Mouse (Mus musculus) midbrain, embryonic 10.5 days (tissue): ENCODE data around the gene Krtap1-3. TPM values are rescaled to one million over a fixed set of nuclear protein-coding genes. Genes with fewer than 3 reads are reported as not detected.

ENCODE experiments used
- DNase-seq: peaks from one replicate; pipeline ENCODE4 v3.0.0-alpha.2; 2017; ENCODE audit warnings: low spot score
- H3K27ac ChIP-seq: fragments of 300-500 bp; sonication (generic); replicated peaks from 2 replicates; pipeline ENCODE4 v1.5.1; 2016; ENCODE audit warnings: mild to moderate bottlenecking
- H3K27me3 ChIP-seq: fragments of 300-500 bp; sonication (generic); 2 replicates; pipeline ENCODE4 v1.6.1; 2016; ENCODE audit warnings: low read depth, mild to moderate bottlenecking; ENCODE audit not compliant: poor library complexity, severe bottlenecking
- H3K36me3 ChIP-seq: fragments of 300-500 bp; sonication (generic); 2 replicates; pipeline ENCODE4 v1.6.1; 2016; ENCODE audit warnings: mild to moderate bottlenecking, moderate library complexity
- H3K4me1 ChIP-seq: fragments of 300-500 bp; sonication (generic); 2 replicates; pipeline ENCODE4 v1.6.1; 2016
- H3K4me3 ChIP-seq: fragments of 300-500 bp; sonication (generic); 2 replicates; pipeline ENCODE4 v1.5.1; 2016; ENCODE audit warnings: mild to moderate bottlenecking, moderate library complexity
- H3K9me3 ChIP-seq: fragments of 300-500 bp; sonication (generic); replicated peaks from 2 replicates; pipeline ENCODE4 v1.6.1; 2016; ENCODE audit warnings: mild to moderate bottlenecking
- WGBS: fragments of 180-500 bp; shearing (Covaris S2); methylation state at CpG from one replicate; pipeline ENCODE4 v1.1.7; 2016; 5-methylcytosine and 5-hydroxymethylcytosine counted together
- polyA plus RNA-seq: library from polyadenylated mRNA; unstranded; fragments of >200 nt; fragmentation: Nextera tagmentation; extraction: Ambion mirVana; gene quantifications from 2 replicates; pipeline ENCODE4 v1.2.1, GENCODE M21; 2016

Gene Krtap1-3
- polyA plus RNA-seq, 1 experiment from 2014 or later = not detected

GRCm38 (mm10) chr11:99585096-99585495 lies 6.0 kb downstream of the Krtap1-3 start:
- Histone ChIP-seq H3K27ac (no peak overlapping the region), H3K4me1 (no peaks in the 10 kb centered on the region), H3K27me3 (no peaks in the 10 kb centered on the region), H3K9me3 (no peaks in the 10 kb centered on the region), H3K4me3 (no peak overlapping the region), H3K36me3 (no peaks in the 10 kb centered on the region)
- DNase-seq = no peak
- WGBS = 93% methylated on average over 7 of the region's 7 CpGs

- no peak for DNase-seq
- H3K4me1 ChIP-seq = no peaks in the 10 kb centered on the region
- H3K9me3 ChIP-seq = no peaks in the 10 kb centered on the region
- no peaks in the 10 kb centered on the region for H3K36me3 ChIP-seq
- H3K27me3 ChIP-seq = no peaks in the 10 kb centered on the region
- H3K27ac ChIP-seq = no peak within 1 kb of the TSS
- H3K4me3 ChIP-seq = no peak within 1 kb of the TSS
- WGBS = 87% methylated on average over 5 of the region's 5 CpGs
Observed at GRCm38 (mm10) chr11:99583245-99583704, 7.9 kb downstream of the Krtap1-3 start, which contains the start of gene Krtap1-4. Gene Krtap1-4, minus strand, starts transcription at chr11:99583654.

- WGBS = 90% methylated on average over 6 of the region's 6 CpGs
Observed at GRCm38 (mm10) chr11:99581564-99581963, 9.6 kb downstream of the Krtap1-3 start.

GRCm38 (mm10) chr11:99581051-99581450 lies 10.1 kb downstream of the Krtap1-3 start:
- Histone ChIP-seq H3K27me3 (no peaks in the 10 kb centered on the region), H3K36me3 (no peaks in the 10 kb centered on the region), H3K9me3 (no peaks in the 10 kb centered on the region), H3K4me3 (no peak overlapping the region), H3K4me1 (no peaks in the 10 kb centered on the region), H3K27ac (no peak overlapping the region)
- WGBS = 93% methylated on average over 5 of the region's 5 CpGs
- DNase-seq = no peak

More at GRCm38 (mm10) chr11:99581564-99581963, 9.6 kb downstream of the Krtap1-3 start:
- Histone ChIP-seq H3K27me3 (no peaks in the 10 kb centered on the region), H3K36me3 (no peaks in the 10 kb centered on the region), H3K4me3 (no peak overlapping the region), H3K27ac (no peak overlapping the region), H3K4me1 (no peaks in the 10 kb centered on the region), H3K9me3 (no peaks in the 10 kb centered on the region)
- DNase-seq = no peak

GRCm38 (mm10) chr11:99580636-99581035 lies 10.5 kb downstream of the Krtap1-3 start, which contains the start of gene Krtap1-5:
Gene Krtap1-5, minus strand, starts transcription at chr11:99581016.
- no peaks in the 10 kb centered on the region for H3K36me3 ChIP-seq
- no peak within 1 kb of the TSS for H3K4me3 ChIP-seq
- H3K27ac ChIP-seq = no peak within 1 kb of the TSS
- DNase-seq = no peak
- no peaks in the 10 kb centered on the region for H3K27me3 ChIP-seq
- no peaks in the 10 kb centered on the region for H3K9me3 ChIP-seq
- no peaks in the 10 kb centered on the region for H3K4me1 ChIP-seq
- WGBS = 83% methylated on average over 6 of the region's 6 CpGs

GRCm38 (mm10) chr11:99574106-99574505 lies 17.0 kb downstream of the Krtap1-3 start:
- peak overlapping the region; percentile 12; the same call in 1 of the 2 replicates for H3K4me3 ChIP-seq
- WGBS = 5% methylated on average over 7 of the region's 7 CpGs

GRCm38 (mm10) chr11:99573164-99573563 lies 18.0 kb downstream of the Krtap1-3 start:
- Histone ChIP-seq H3K27me3 (no peaks in the 10 kb centered on the region), H3K36me3 (no peaks in the 10 kb centered on the region), H3K27ac (no peak overlapping the region), H3K4me3 (no peak overlapping the region), H3K4me1 (peaks cover 15% of the 10 kb centered on the region), H3K9me3 (no peaks in the 10 kb centered on the region)
- 19% methylated on average over 4 of the region's 4 CpGs for WGBS
- DNase-seq = no peak

More at GRCm38 (mm10) chr11:99574106-99574505, 17.0 kb downstream of the Krtap1-3 start:
- H3K36me3 ChIP-seq = no peaks in the 10 kb centered on the region
- DNase-seq = peak; percentile 83
- H3K27ac ChIP-seq = no peak overlapping the region
- peaks cover 15% of the 10 kb centered on the region for H3K4me1 ChIP-seq
- H3K27me3 ChIP-seq = no peaks in the 10 kb centered on the region
- H3K9me3 ChIP-seq = no peaks in the 10 kb centered on the region

- Histone ChIP-seq H3K9me3 (no peaks in the 10 kb centered on the region), H3K4me3 (no peak within 1 kb of the TSS), H3K27ac (no peak within 1 kb of the TSS), H3K27me3 (no peaks in the 10 kb centered on the region), H3K4me1 (no peaks in the 10 kb centered on the region), H3K36me3 (no peaks in the 10 kb centered on the region)
- WGBS = 93% methylated on average over 7 of the region's 7 CpGs
- no peak for DNase-seq
Observed at GRCm38 (mm10) chr11:99566530-99566929, 24.6 kb downstream of the Krtap1-3 start, which contains the start of gene Krtap3-1. Gene Krtap3-1, minus strand, starts transcription at chr11:99566630.

GRCm38 (mm10) chr11:99562580-99562979 lies 28.6 kb downstream of the Krtap1-3 start:
- Histone ChIP-seq H3K4me3 (no peak overlapping the region), H3K27me3 (no peaks in the 10 kb centered on the region), H3K9me3 (no peaks in the 10 kb centered on the region), H3K4me1 (no peaks in the 10 kb centered on the region), H3K36me3 (no peaks in the 10 kb centered on the region), H3K27ac (no peak overlapping the region)
- no peak for DNase-seq
- WGBS = 87% methylated on average over 6 of the region's 6 CpGs

GRCm38 (mm10) chr11:99559366-99559765 lies 31.8 kb downstream of the Krtap1-3 start, which contains the start of gene Gm11939:
Gene Gm11939, minus strand, starts transcription at chr11:99559466.
- no peaks in the 10 kb centered on the region for H3K36me3 ChIP-seq
- no peak for DNase-seq
- H3K4me1 ChIP-seq = no peaks in the 10 kb centered on the region
- WGBS = 91% methylated on average over 9 of the region's 9 CpGs
- H3K9me3 ChIP-seq = no peaks in the 10 kb centered on the region
- no peak within 1 kb of the TSS for H3K4me3 ChIP-seq
- no peak within 1 kb of the TSS for H3K27ac ChIP-seq
- H3K27me3 ChIP-seq = no peaks in the 10 kb centered on the region

- 82% methylated on average over 3 of the region's 3 CpGs for WGBS
- Histone ChIP-seq H3K4me3 (no peak overlapping the region), H3K27ac (no peak overlapping the region), H3K27me3 (no peaks in the 10 kb centered on the region), H3K4me1 (no peaks in the 10 kb centered on the region), H3K36me3 (no peaks in the 10 kb centered on the region), H3K9me3 (no peaks in the 10 kb centered on the region)
- no peak for DNase-seq
Observed at GRCm38 (mm10) chr11:99557976-99558745, 33.0 kb downstream of the Krtap1-3 start.

GRCm38 (mm10) chr11:99556753-99557152 lies 34.4 kb downstream of the Krtap1-3 start, which contains the start of gene Krtap3-2:
Gene Krtap3-2, minus strand, starts transcription at chr11:99556853.
- H3K9me3 ChIP-seq = no peaks in the 10 kb centered on the region

GRCm38 (mm10) chr11:99556195-99556594 lies 34.9 kb downstream of the Krtap1-3 start:
- H3K36me3 ChIP-seq = no peaks in the 10 kb centered on the region

More at GRCm38 (mm10) chr11:99556753-99557152, 34.4 kb downstream of the Krtap1-3 start, which contains the start of gene Krtap3-2:
- Histone ChIP-seq H3K27me3 (no peaks in the 10 kb centered on the region), H3K4me3 (no peak within 1 kb of the TSS), H3K27ac (no peak within 1 kb of the TSS), H3K4me1 (no peaks in the 10 kb centered on the region), H3K36me3 (no peaks in the 10 kb centered on the region)
- DNase-seq = no peak
- WGBS = 89% methylated on average over 2 of the region's 2 CpGs

More at GRCm38 (mm10) chr11:99556195-99556594, 34.9 kb downstream of the Krtap1-3 start:
- 86% methylated on average over 2 of the region's 2 CpGs for WGBS
- no peak overlapping the region for H3K27ac ChIP-seq
- no peaks in the 10 kb centered on the region for H3K4me1 ChIP-seq
- no peak overlapping the region for H3K4me3 ChIP-seq
- H3K27me3 ChIP-seq = no peaks in the 10 kb centered on the region
- DNase-seq = no peak
- H3K9me3 ChIP-seq = no peaks in the 10 kb centered on the region
